Mouse (Mus musculus): Measurements from ENCODE around the gene Tmem119. TPM values are rescaled to one million over a fixed set of nuclear protein-coding genes. Genes with fewer than 3 reads are reported as not detected.
"Not testable (repeated sequence)": the region's sequence is repeated elsewhere in the genome, so short reads cannot be mapped to it uniquely, and the experiment has no call there.

Tmem119 gene
- polyA plus RNA-seq, 1 experiment from 2014 or later: 107 TPM

GRCm38 (mm10) chr5:113788645-113789044 is 11.7 kb downstream of the Tmem119 start:
- ATAC-seq: peak; percentile 28

DNA sequence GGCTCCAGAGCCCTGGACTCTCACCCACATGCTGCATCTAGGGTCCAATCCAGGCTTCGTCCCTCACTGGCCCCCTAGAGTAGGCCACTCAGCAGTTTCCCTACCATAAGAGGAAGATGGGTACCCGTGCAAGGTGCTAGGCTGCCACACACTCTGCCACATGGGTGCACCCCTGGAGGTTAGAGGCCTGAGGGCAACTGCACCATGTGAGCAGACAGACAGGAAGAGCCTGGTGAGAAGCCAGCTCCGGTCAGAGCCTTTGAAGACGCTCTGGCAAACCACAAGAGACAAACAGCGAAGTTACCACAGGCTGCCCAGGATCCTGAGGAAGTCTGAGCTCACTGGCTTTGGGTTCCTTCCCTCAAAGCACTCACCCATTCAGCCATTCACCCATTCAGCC is 13.3 kb downstream of the Tmem119 start:
- Histone ChIP-seq H3K4me2 (replicated peaks; ENCODE audit: low read depth, low read length) (no peak overlapping the region), H3K36me3 (ENCODE audit: insufficient read depth, low read length) (no peaks in the 10 kb centered on the region), H3K4me1 (ENCODE audit: insufficient read depth, low read depth, low read length) (peaks cover 3% of the 10 kb centered on the region; the same call in 1 of the 2 replicates), H3K27me3 (replicated peaks; ENCODE audit: insufficient read depth, low read length) (no peaks in the 10 kb centered on the region), H3K9me3 (ENCODE audit: low read length) (no peaks in the 10 kb centered on the region), H3K9ac (replicated peaks; ENCODE audit: low read depth) (no peak overlapping the region), H3K4me3 (ENCODE audit: low read depth, low read length) (no peak overlapping the region), H3K27ac (ENCODE audit: low read length) (no peak overlapping the region)
- no peak for DNase-seq (ENCODE audit: low spot score)
- ATAC-seq: no peak
- TF ChIP-seq EP300 (IDR thresholded peaks at IDR 0.05) (no peak), CTCF (IDR thresholded peaks at IDR 0.05) (no peak)
- 75% methylated on average over 5 of the region's 5 CpGs for WGBS

More at GRCm38 (mm10) chr5:113788645-113789044, 11.7 kb downstream of the Tmem119 start:
- peak; percentile 44 for DNase-seq (ENCODE audit: low spot score)
- TF ChIP-seq EP300 (IDR thresholded peaks at IDR 0.05): no peak
- WGBS: 48% methylated on average over 6 of the region's 6 CpGs
- Histone ChIP-seq H3K4me3 (ENCODE audit: low read depth, low read length) (no peak overlapping the region), H3K4me2 (replicated peaks; ENCODE audit: low read depth, low read length) (no peak overlapping the region), H3K36me3 (ENCODE audit: insufficient read depth, low read length) (no peaks in the 10 kb centered on the region), H3K27me3 (replicated peaks; ENCODE audit: insufficient read depth, low read length) (no peaks in the 10 kb centered on the region), H3K9ac (replicated peaks; ENCODE audit: low read depth) (no peak overlapping the region), H3K4me1 (ENCODE audit: insufficient read depth, low read depth, low read length) (peaks cover 3% of the 10 kb centered on the region; the same call in 1 of the 2 replicates), H3K9me3 (ENCODE audit: low read length) (no peaks in the 10 kb centered on the region), H3K27ac (ENCODE audit: low read length) (peak overlapping the region; percentile 57; the same call in 1 of the 2 replicates)

- H3K4me1 ChIP-seq (ENCODE audit: insufficient read depth, low read depth, low read length); H3K4me3 ChIP-seq (ENCODE audit: low read depth, low read length); H3K4me2 ChIP-seq (replicated peaks; ENCODE audit: low read depth, low read length); H3K36me3 ChIP-seq (ENCODE audit: insufficient read depth, low read length); H3K27me3 ChIP-seq (replicated peaks; ENCODE audit: insufficient read depth, low read length); H3K9me3 ChIP-seq (ENCODE audit: low read length); H3K9ac ChIP-seq (replicated peaks; ENCODE audit: low read depth): not testable (repeated sequence)
- 26% methylated on average over 3 of the region's 3 CpGs for WGBS
- ATAC-seq (peak; percentile 20; the same call in 1 of the 2 replicates), DNase-seq (ENCODE audit: low spot score) (peak; percentile 40)
- 0 out of 2 replicates have a peak overlapping the region, but pooled peaks have one; percentile 62 for H3K27ac ChIP-seq (ENCODE audit: low read length)
These were observed 16.2 kb downstream of the Tmem119 start for GRCm38 (mm10) chr5:113784104-113784503.

DNA sequence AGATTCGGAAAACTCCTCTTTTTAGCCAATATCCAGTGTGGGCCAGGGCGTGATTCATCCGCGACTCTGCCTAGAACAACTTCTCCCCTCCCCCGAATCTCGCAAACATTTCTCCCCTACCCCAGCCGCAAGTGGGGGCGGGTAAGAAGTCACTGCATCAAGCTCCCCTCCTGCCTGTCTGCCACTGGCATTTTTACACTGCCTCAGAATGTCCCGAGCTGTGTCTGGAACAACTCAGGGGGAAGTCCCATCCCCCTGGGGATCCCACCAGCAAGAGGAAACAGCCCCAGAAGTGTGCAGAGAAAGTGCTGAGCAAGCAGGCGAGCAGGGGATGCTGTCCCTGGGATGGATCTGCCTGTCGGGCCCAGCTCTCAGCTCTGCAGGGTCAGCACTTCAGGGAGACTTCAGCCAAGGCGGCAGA is 16.7 kb downstream of the Tmem119 start:
- DNase-seq (ENCODE audit: low spot score) (peak; percentile 75), ATAC-seq (peak; percentile 76)
- Histone ChIP-seq H3K36me3 (ENCODE audit: insufficient read depth, low read length) (0 out of 2 replicates have a peak, but pooled peaks cover under 1% of the 10 kb centered on the region), H3K9me3 (ENCODE audit: low read length) (no peaks in the 10 kb centered on the region), H3K27me3 (replicated peaks; ENCODE audit: insufficient read depth, low read length) (no peaks in the 10 kb centered on the region), H3K27ac (ENCODE audit: low read length) (peak overlapping the region; percentile 62; the same call in 1 of the 2 replicates), H3K4me2 (replicated peaks; ENCODE audit: low read depth, low read length) (0 out of 2 replicates have a peak overlapping the region, but pooled peaks have one; percentile 3), H3K4me3 (ENCODE audit: low read depth, low read length) (no peak overlapping the region), H3K4me1 (ENCODE audit: insufficient read depth, low read depth, low read length) (no peaks in the 10 kb centered on the region), H3K9ac (replicated peaks; ENCODE audit: low read depth) (no peak overlapping the region)
- 7% methylated on average over 12 of the region's 12 CpGs for WGBS
- TF ChIP-seq CTCF (IDR thresholded peaks at IDR 0.05) (no peak), EP300 (IDR thresholded peaks at IDR 0.05) (peak; percentile 37; the same call in 1 of the 2 replicates)

- WGBS: 77% methylated on average over 7 of the region's 7 CpGs
- ATAC-seq (no peak), DNase-seq (ENCODE audit: low spot score) (no peak)
- Histone ChIP-seq H3K9ac (replicated peaks; ENCODE audit: low read depth) (no peak overlapping the region), H3K4me2 (replicated peaks; ENCODE audit: low read depth, low read length) (no peak overlapping the region), H3K4me1 (ENCODE audit: insufficient read depth, low read depth, low read length) (no peaks in the 10 kb centered on the region), H3K4me3 (ENCODE audit: low read depth, low read length) (no peak overlapping the region), H3K9me3 (ENCODE audit: low read length) (no peaks in the 10 kb centered on the region), H3K36me3 (ENCODE audit: insufficient read depth, low read length) (peaks cover 6% of the 10 kb centered on the region; the same call in 1 of the 2 replicates), H3K27ac (ENCODE audit: low read length) (peak overlapping the region; percentile 62; the same call in 1 of the 2 replicates), H3K27me3 (replicated peaks; ENCODE audit: insufficient read depth, low read length) (no peaks in the 10 kb centered on the region)
- TF ChIP-seq EP300 (IDR thresholded peaks at IDR 0.05): no peak
- TF ChIP-seq CTCF (IDR thresholded peaks at IDR 0.05): no peak
These were observed 17.7 kb downstream of the Tmem119 start for GRCm38 (mm10) chr5:113782624-113783023.

DNA sequence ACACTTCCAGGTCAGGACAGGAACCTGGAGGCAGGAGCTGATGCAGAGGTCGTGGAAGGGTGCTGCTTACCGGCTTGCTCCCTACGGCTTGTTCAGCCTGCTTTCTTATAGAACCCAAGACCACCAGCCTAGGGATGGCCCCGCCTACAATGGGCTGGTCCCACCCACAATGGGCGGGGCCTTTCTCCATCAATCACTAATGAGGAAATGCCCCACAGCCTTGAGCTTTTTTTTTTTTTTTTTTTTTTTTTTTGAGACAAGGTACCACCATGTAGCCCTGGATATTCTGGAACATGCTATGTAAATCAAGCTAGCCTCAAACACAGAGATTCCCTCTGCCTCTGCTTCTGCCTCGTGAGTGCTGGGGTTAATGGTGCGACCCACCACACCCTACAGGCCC is 18.4 kb downstream of the Tmem119 start:
- Histone ChIP-seq H3K9ac (replicated peaks; ENCODE audit: low read depth) (no peak overlapping the region), H3K27ac (ENCODE audit: low read length) (no peak overlapping the region), H3K4me2 (replicated peaks; ENCODE audit: low read depth, low read length) (no peak overlapping the region), H3K9me3 (ENCODE audit: low read length) (no peaks in the 10 kb centered on the region), H3K4me3 (ENCODE audit: low read depth, low read length) (no peak overlapping the region), H3K36me3 (ENCODE audit: insufficient read depth, low read length) (peaks cover 9% of the 10 kb centered on the region; the same call in 1 of the 2 replicates), H3K27me3 (replicated peaks; ENCODE audit: insufficient read depth, low read length) (no peaks in the 10 kb centered on the region), H3K4me1 (ENCODE audit: insufficient read depth, low read depth, low read length) (no peaks in the 10 kb centered on the region)
- 73% methylated on average over 7 of the region's 7 CpGs for WGBS
- DNase-seq (ENCODE audit: low spot score) (no peak), ATAC-seq (no peak)
- TF ChIP-seq EP300 (IDR thresholded peaks at IDR 0.05): no peak
- TF ChIP-seq CTCF (IDR thresholded peaks at IDR 0.05): no peak
